Mouse (Mus musculus) intestine, embryonic 15.5 days (tissue): Measurements from ENCODE around the gene Wdr11. TPM values are rescaled to one million over a fixed set of nuclear protein-coding genes. Genes with fewer than 3 reads are reported as not detected.

Source experiments
- ATAC-seq: fragments of 200-750 bp; cut with Nextera tagmentation; 2 replicates; pipeline ENCODE4 v1.8.0; 2017; ENCODE audit warnings: moderate TSS enrichment, moderate library complexity
- H3K27ac ChIP-seq: fragments of 300-500 bp; sonication (generic); 2 replicates; pipeline ENCODE4 v1.5.1; 2015; ENCODE audit warnings: mild to moderate bottlenecking, inconsistent platforms
- H3K27me3 ChIP-seq: fragments of 300-500 bp; sonication (generic); replicated peaks from 2 replicates; pipeline ENCODE4 v1.6.1; 2015; ENCODE audit warnings: inconsistent platforms
- H3K36me3 ChIP-seq: fragments of 300-500 bp; sonication (generic); 2 replicates; pipeline ENCODE4 v1.6.1; 2015; ENCODE audit warnings: inconsistent platforms
- H3K4me1 ChIP-seq: fragments of 300-500 bp; sonication (generic); replicated peaks from 2 replicates; pipeline ENCODE4 v1.6.1; 2015; ENCODE audit warnings: inconsistent platforms
- H3K4me2 ChIP-seq: fragments of 300-500 bp; sonication (generic); replicated peaks from 2 replicates; pipeline ENCODE4 v1.6.1; 2015; ENCODE audit warnings: mild to moderate bottlenecking, inconsistent platforms
- H3K4me3 ChIP-seq: fragments of 300-500 bp; sonication (generic); replicated peaks from 2 replicates; pipeline ENCODE4 v1.5.1; 2015; ENCODE audit warnings: inconsistent platforms
- H3K9ac ChIP-seq: fragments of 300-500 bp; sonication (generic); 2 replicates; pipeline ENCODE4 v1.6.1; 2015; ENCODE audit warnings: inconsistent platforms
- H3K9me3 ChIP-seq: fragments of 300-500 bp; sonication (generic); 2 replicates; pipeline ENCODE4 v1.6.1; 2016; ENCODE audit warnings: inconsistent platforms
- WGBS: fragments of 180-500 bp; shearing (Covaris S2); methylation state at CpG from one replicate; pipeline ENCODE4 v1.1.7; 2015; 5-methylcytosine and 5-hydroxymethylcytosine counted together
- polyA plus RNA-seq: library from polyadenylated mRNA; unstranded; fragments of >200 nt; fragmentation: Nextera tagmentation; extraction: Ambion mirVana; gene quantifications from 2 replicates; pipeline ENCODE4 v1.2.1, GENCODE M21; 2015

Wdr11 gene
- polyA plus RNA-seq, 1 experiment from 2014 or later: 36.0 TPM

- H3K9me3 ChIP-seq: no peaks in the 10 kb centered on the region
- H3K9ac ChIP-seq: no peak overlapping the region
- H3K4me2 ChIP-seq: no peak overlapping the region
- no peaks in the 10 kb centered on the region for H3K36me3 ChIP-seq
- no peak overlapping the region for H3K27ac ChIP-seq
- no peak overlapping the region for H3K4me3 ChIP-seq
- no peak for ATAC-seq
- H3K4me1 ChIP-seq: peaks cover 14% of the 10 kb centered on the region
- WGBS: 87% methylated on average over 6 of the region's 6 CpGs
- no peaks in the 10 kb centered on the region for H3K27me3 ChIP-seq
Observed at GRCm38 (mm10) chr7:129675852-129676251, 84.2 kb downstream of the Wdr11 start.

DNA sequence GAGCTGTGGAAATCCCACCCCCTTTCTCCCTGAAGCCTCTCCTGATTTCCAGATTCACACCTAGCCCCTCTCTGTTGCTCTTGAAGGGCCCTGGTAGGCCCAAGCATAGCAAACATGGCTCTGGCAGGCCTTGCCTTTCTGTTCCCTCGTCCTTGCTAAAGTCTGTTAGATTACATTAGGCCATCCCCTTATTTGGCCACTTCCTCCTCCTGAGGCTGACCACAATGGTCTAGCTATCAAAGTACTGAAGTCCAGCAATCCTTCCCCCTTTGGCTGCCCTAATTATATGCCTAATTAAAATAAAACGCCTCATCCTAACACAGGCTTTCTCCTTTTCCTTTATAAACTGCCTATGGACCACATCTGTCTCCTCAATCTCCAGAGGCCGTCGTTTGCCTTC lies 85.5 kb downstream of the Wdr11 start:
- Histone ChIP-seq H3K4me2 (no peak overlapping the region), H3K4me3 (no peak overlapping the region), H3K9me3 (no peaks in the 10 kb centered on the region), H3K4me1 (peaks cover 14% of the 10 kb centered on the region), H3K36me3 (no peaks in the 10 kb centered on the region), H3K9ac (no peak overlapping the region), H3K27me3 (no peaks in the 10 kb centered on the region), H3K27ac (no peak overlapping the region)
- no peak for ATAC-seq
- WGBS: 74% methylated on average over 4 of the region's 4 CpGs

- H3K9ac ChIP-seq: no peak overlapping the region
- WGBS: 44% methylated on average over 8 of the region's 8 CpGs
- no peak overlapping the region for H3K4me3 ChIP-seq
- H3K9me3 ChIP-seq: no peaks in the 10 kb centered on the region
- H3K27ac ChIP-seq: 0 out of 2 replicates have a peak overlapping the region, but pooled peaks have one; percentile 13
- peaks cover 18% of the 10 kb centered on the region for H3K4me1 ChIP-seq
- no peaks in the 10 kb centered on the region for H3K36me3 ChIP-seq
- H3K4me2 ChIP-seq: no peak overlapping the region
- no peaks in the 10 kb centered on the region for H3K27me3 ChIP-seq
- ATAC-seq: no peak
Observed at GRCm38 (mm10) chr7:129678431-129678830, 86.8 kb downstream of the Wdr11 start.

GRCm38 (mm10) chr7:129678972-129679371 lies 87.3 kb downstream of the Wdr11 start:
- 34% methylated on average over 8 of the region's 8 CpGs for WGBS
- no peaks in the 10 kb centered on the region for H3K9me3 ChIP-seq
- no peak overlapping the region for H3K4me3 ChIP-seq
- no peak for ATAC-seq
- H3K27ac ChIP-seq: 0 out of 2 replicates have a peak overlapping the region, but pooled peaks have one; percentile 5
- no peak overlapping the region for H3K4me2 ChIP-seq
- H3K27me3 ChIP-seq: no peaks in the 10 kb centered on the region
- no peaks in the 10 kb centered on the region for H3K36me3 ChIP-seq
- H3K4me1 ChIP-seq: peaks cover 18% of the 10 kb centered on the region
- no peak overlapping the region for H3K9ac ChIP-seq

DNA sequence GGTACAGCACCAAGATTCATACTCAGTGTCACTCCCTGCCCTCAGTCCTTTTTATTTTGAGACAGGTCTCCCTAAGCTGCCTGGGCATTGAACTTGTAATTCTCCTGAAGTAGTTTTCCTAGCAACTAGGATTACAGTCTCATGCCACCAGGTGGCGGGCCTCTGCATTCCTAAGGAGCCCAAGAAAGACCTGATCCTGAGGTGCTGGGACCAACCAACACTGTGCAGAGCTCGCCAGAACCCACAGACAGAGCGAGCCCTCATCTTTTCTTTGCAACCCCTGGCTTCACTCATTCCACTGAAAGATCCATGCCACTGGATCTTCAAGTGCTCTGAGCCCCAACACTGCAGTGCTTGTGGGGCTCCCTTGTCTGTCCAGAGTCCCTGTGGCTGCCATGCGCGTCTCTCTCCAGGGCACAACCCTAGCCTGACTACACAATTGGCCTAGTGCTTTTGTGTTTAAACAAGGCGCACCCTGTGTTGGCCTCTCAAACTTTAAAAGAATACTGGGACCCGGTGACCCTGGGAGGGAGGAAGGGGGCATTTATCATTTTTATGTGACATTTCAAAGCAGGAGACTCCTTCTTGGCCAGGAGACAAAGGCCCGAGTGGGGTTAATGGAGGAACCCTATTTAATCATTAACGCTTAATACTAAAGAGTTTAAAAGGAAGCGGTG lies 89.0 kb downstream of the Wdr11 start:
- WGBS: 28% methylated on average over 10 of the region's 10 CpGs
- Histone ChIP-seq H3K36me3 (no peaks in the 10 kb centered on the region), H3K9ac (no peak overlapping the region), H3K4me3 (no peak overlapping the region), H3K4me1 (peaks cover 18% of the 10 kb centered on the region), H3K27me3 (no peaks in the 10 kb centered on the region), H3K9me3 (no peaks in the 10 kb centered on the region), H3K27ac (0 out of 2 replicates have a peak overlapping the region, but pooled peaks have one; percentile 45), H3K4me2 (no peak overlapping the region; the same call in 1 of the 2 replicates)
- ATAC-seq: peak; percentile 79

DNA sequence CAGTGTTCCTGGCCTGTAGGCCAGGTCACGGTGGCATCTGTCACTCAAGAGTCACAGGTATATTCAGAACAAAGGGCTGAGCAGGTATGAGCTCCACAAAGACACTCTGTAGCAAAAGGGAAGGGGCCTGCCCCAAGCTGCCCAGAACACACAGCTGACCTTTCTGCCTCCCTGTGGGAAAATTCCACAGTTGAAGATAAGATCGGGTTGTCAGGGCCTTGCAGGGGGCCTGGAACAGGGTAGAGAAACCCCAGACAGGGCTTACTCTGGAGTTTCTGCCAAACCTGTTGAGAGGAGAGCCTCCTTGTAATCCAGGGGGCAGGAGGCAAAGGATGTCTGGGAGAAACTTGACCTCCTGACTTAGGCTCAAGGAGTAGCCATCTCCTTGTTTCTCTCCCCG lies 90.9 kb downstream of the Wdr11 start:
- Histone ChIP-seq H3K4me3 (no peak overlapping the region), H3K4me2 (no peak overlapping the region), H3K36me3 (no peaks in the 10 kb centered on the region), H3K27ac (no peak overlapping the region), H3K27me3 (no peaks in the 10 kb centered on the region), H3K9me3 (no peaks in the 10 kb centered on the region), H3K9ac (no peak overlapping the region), H3K4me1 (peaks cover 23% of the 10 kb centered on the region)
- no peak for ATAC-seq
- 43% methylated on average over 3 of the region's 3 CpGs for WGBS

- H3K27ac ChIP-seq: no peak overlapping the region
- peaks cover 17% of the 10 kb centered on the region for H3K4me1 ChIP-seq
- H3K4me3 ChIP-seq: no peak overlapping the region
- ATAC-seq: no peak
- no peak overlapping the region for H3K4me2 ChIP-seq
- no peaks in the 10 kb centered on the region for H3K9me3 ChIP-seq
- H3K9ac ChIP-seq: no peak overlapping the region
- H3K36me3 ChIP-seq: no peaks in the 10 kb centered on the region
- 80% methylated on average over 5 of the region's 5 CpGs for WGBS
- H3K27me3 ChIP-seq: no peaks in the 10 kb centered on the region
Observed at GRCm38 (mm10) chr7:129685326-129685725, 93.7 kb downstream of the Wdr11 start.
